Mouse (Mus musculus): Measurements from ENCODE around the gene Fyn. TPM values are rescaled to one million over a fixed set of nuclear protein-coding genes. Genes with fewer than 3 reads are reported as not detected.

Gene Fyn
- total RNA-seq, 2 experiments from 2014 or later: 6.0 to 9.2 TPM

- DNase-seq (ENCODE audit: low spot score): no peak
These were observed 102.5 kb downstream of the Fyn start for GRCm38 (mm10) chr10:39471040-39471713.

GRCm38 (mm10) chr10:39471714-39472531, 103.3 kb downstream of the Fyn start:
- DNase-seq (ENCODE audit: low spot score): peak; percentile 45

GRCm38 (mm10) chr10:39472923-39473322, 104.3 kb downstream of the Fyn start:
- DNase-seq (ENCODE audit: low spot score): no peak

GRCm38 (mm10) chr10:39479361-39479760, 110.7 kb downstream of the Fyn start:
- DNase-seq (ENCODE audit: low spot score): no peak

GRCm38 (mm10) chr10:39484382-39484826, 115.7 kb downstream of the Fyn start:
- DNase-seq (ENCODE audit: low spot score): no peak

- no peak for DNase-seq (ENCODE audit: low spot score)
These were observed 116.2 kb downstream of the Fyn start for GRCm38 (mm10) chr10:39484892-39485291.

- no peak for DNase-seq (ENCODE audit: low spot score)
These were observed 117.3 kb downstream of the Fyn start for GRCm38 (mm10) chr10:39485939-39486338.

GRCm38 (mm10) chr10:39486501-39487450, 118.1 kb downstream of the Fyn start:
- DNase-seq (ENCODE audit: low spot score): no peak

GRCm38 (mm10) chr10:39487740-39488415, 119.2 kb downstream of the Fyn start:
- DNase-seq (ENCODE audit: low spot score): no peak

GRCm38 (mm10) chr10:39488542-39488941, 119.9 kb downstream of the Fyn start:
- DNase-seq (ENCODE audit: low spot score): no peak

GRCm38 (mm10) chr10:39488956-39489355, 120.3 kb downstream of the Fyn start:
- DNase-seq (ENCODE audit: low spot score): no peak

GRCm38 (mm10) chr10:39490349-39491121, 121.9 kb downstream of the Fyn start:
- DNase-seq (ENCODE audit: low spot score): no peak

GRCm38 (mm10) chr10:39492146-39492545, 123.5 kb downstream of the Fyn start:
- DNase-seq (ENCODE audit: low spot score): no peak

- no peak for DNase-seq (ENCODE audit: low spot score)
These were observed 124.4 kb downstream of the Fyn start for GRCm38 (mm10) chr10:39493007-39493406.

GRCm38 (mm10) chr10:39498641-39499040, 130.0 kb downstream of the Fyn start:
- no peak for DNase-seq (ENCODE audit: low spot score)

GRCm38 (mm10) chr10:39501571-39501970, 132.9 kb downstream of the Fyn start:
- no peak for DNase-seq (ENCODE audit: low spot score)

GRCm38 (mm10) chr10:39501977-39502706, 133.5 kb downstream of the Fyn start:
- peak; percentile 54 for DNase-seq (ENCODE audit: low spot score)

- DNase-seq (ENCODE audit: low spot score): no peak
These were observed 134.7 kb downstream of the Fyn start for GRCm38 (mm10) chr10:39503331-39503730.

- DNase-seq (ENCODE audit: low spot score): no peak
These were observed 136.4 kb downstream of the Fyn start for GRCm38 (mm10) chr10:39505007-39505406.

GRCm38 (mm10) chr10:39505621-39506020, 137.0 kb downstream of the Fyn start:
- no peak for DNase-seq (ENCODE audit: low spot score)
